Mouse (Mus musculus): Measurements from ENCODE around the gene Zmynd8.

- TF ChIP-seq CTCF (IDR thresholded peaks at IDR 0.05; ENCODE audit: control insufficient read depth, insufficient read depth, insufficient read length) (no peak), MYOD1 (IDR thresholded peaks at IDR 0.05; ENCODE audit: control insufficient read depth, insufficient read length, low read depth) (no peak), CEBPB (IDR thresholded peaks at IDR 0.05; ENCODE audit: low read depth) (no peak), MAX (IDR thresholded peaks at IDR 0.05) (no peak), MYOG (IDR thresholded peaks at IDR 0.05; ENCODE audit: control insufficient read depth, extremely low read depth, insufficient read length) (no peak), FOSL1 (IDR thresholded peaks at IDR 0.05; ENCODE audit: insufficient read depth, low read length, poor library complexity, severe bottlenecking) (no peak), USF1 (IDR thresholded peaks at IDR 0.05; ENCODE audit: low read depth) (no peak)
These were observed 34.0 kb downstream of the Zmynd8 start for GRCm38 (mm10) chr2:165864769-165865168.
